Mouse (Mus musculus) liver, adult 2 months (tissue): ENCODE data around the gene 1700037H04Rik. TPM values are rescaled to one million over a fixed set of nuclear protein-coding genes. Genes with fewer than 3 reads are reported as not detected.
A peak's percentile ranks its signal among the peaks of the same experiment; 100 is the strongest.

Source experiments
- DNase-seq: peaks from one replicate; pipeline ENCODE4 v3.0.0-alpha.2; 2011; ENCODE audit warnings: low read depth, low spot score; ENCODE audit errors: extremely low read depth
- H3K27ac ChIP-seq: fragments of 200-500 bp; replicated peaks from 2 replicates; pipeline ENCODE4 v1.5.1; 2012; ENCODE audit warnings: low read depth, mild to moderate bottlenecking, control low read depth, inconsistent platforms, low read length; ENCODE audit not compliant: insufficient read depth
- H3K27me3 ChIP-seq: fragments of 200-500 bp; 2 replicates; pipeline ENCODE4 v1.6.1; 2012; ENCODE audit warnings: mild to moderate bottlenecking, moderate library complexity, low read length, inconsistent platforms; ENCODE audit not compliant: control insufficient read depth, insufficient read depth
- H3K36me3 ChIP-seq: fragments of 200-500 bp; 2 replicates; pipeline ENCODE4 v1.6.1; 2012; ENCODE audit warnings: low read length, inconsistent platforms; ENCODE audit not compliant: control insufficient read depth, insufficient read depth
- H3K4me1 ChIP-seq: fragments of 200-500 bp; 2 replicates; pipeline ENCODE4 v1.6.1; 2011; ENCODE audit warnings: low read length; ENCODE audit not compliant: control insufficient read depth, insufficient read depth
- H3K4me3 ChIP-seq: fragments of 200-500 bp; 2 replicates; pipeline ENCODE4 v1.5.1; 2011; ENCODE audit warnings: low read depth, mild to moderate bottlenecking, control low read depth, low read length, moderate library complexity; ENCODE audit not compliant: insufficient read depth
- H3K79me2 ChIP-seq: fragments of 200-500 bp; 2 replicates; pipeline ENCODE4 v1.6.1; 2012; ENCODE audit warnings: inconsistent platforms, mild to moderate bottlenecking, low read length, moderate library complexity; ENCODE audit not compliant: control insufficient read depth, insufficient read depth
- H3K9ac ChIP-seq: fragments of 200-500 bp; 2 replicates; pipeline ENCODE4 v1.6.1; 2012; ENCODE audit warnings: low read depth, mild to moderate bottlenecking, control low read depth, inconsistent platforms, low read length
- CTCF ChIP-seq: fragments of 200-500 bp; IDR thresholded peaks from 2 replicates; pipeline ENCODE4 v1.5.1; 2011; ENCODE audit warnings: low read depth, low read length, control low read depth
- POLR2A ChIP-seq: fragments of 200-500 bp; IDR thresholded peaks from 2 replicates; pipeline ENCODE4 v1.6.1; 2011; ENCODE audit warnings: low read length, control low read depth; ENCODE audit not compliant: insufficient read depth; ENCODE audit errors: extremely low read depth
- WGBS: fragments of 180-500 bp; shearing (Covaris S2); methylation state at CpG from one replicate; pipeline ENCODE4 v1.1.7; 2018; 5-methylcytosine and 5-hydroxymethylcytosine counted together
- polyA plus RNA-seq: library from polyadenylated mRNA; depleted of rRNA; stranded (reverse); fragments of >200 nt; gene quantifications from 2 replicates; pipeline ENCODE4 v1.2.3, GENCODE M21; 2012
- total RNA-seq: library from RNA; depleted of rRNA; stranded (reverse); fragments of >200 nt; gene quantifications from 2 replicates; pipeline ENCODE4 v1.2.3, GENCODE M21; 2014

The 1700037H04Rik gene
- total and polyA plus RNA-seq, 2 experiments, result 3.4 to 16.6 TPM

- H3K4me3 ChIP-seq, result no peak overlapping the region
- H3K36me3 ChIP-seq, result no peaks in the 10 kb centered on the region
- H3K27ac ChIP-seq, result peak overlapping the region; percentile 80
- peaks cover 18% of the 10 kb centered on the region for H3K79me2 ChIP-seq
- H3K9ac ChIP-seq, result no peak overlapping the region
- no peaks in the 10 kb centered on the region for H3K27me3 ChIP-seq
- WGBS, result 53% methylated on average over 1 of the region's 1 CpGs
- TF ChIP-seq POLR2A (no peak), CTCF (no peak)
- peak; percentile 55 for DNase-seq
- H3K4me1 ChIP-seq, result peaks cover 24% of the 10 kb centered on the region
Measured at GRCm38 (mm10) chr2:131175945-131176309, 16.0 kb upstream of the 1700037H04Rik start.

- Histone ChIP-seq H3K9ac (no peak overlapping the region), H3K27ac (peak overlapping the region; percentile 80; the same call in 1 of the 2 replicates)
Measured at GRCm38 (mm10) chr2:131175286-131175944, 15.5 kb upstream of the 1700037H04Rik start.

GRCm38 (mm10) chr2:131174700-131175099 lies 14.8 kb upstream of the 1700037H04Rik start:
- H3K4me1 ChIP-seq, result peaks cover 24% of the 10 kb centered on the region
- 5% methylated on average over 11 of the region's 11 CpGs for WGBS

More at GRCm38 (mm10) chr2:131175286-131175944, 15.5 kb upstream of the 1700037H04Rik start:
- Histone ChIP-seq H3K27me3 (no peaks in the 10 kb centered on the region), H3K4me1 (peaks cover 24% of the 10 kb centered on the region), H3K79me2 (peaks cover 18% of the 10 kb centered on the region), H3K4me3 (no peak overlapping the region), H3K36me3 (no peaks in the 10 kb centered on the region)
- no peak for DNase-seq
- WGBS, result 74% methylated on average over 3 of the region's 3 CpGs
- no peak for TF ChIP-seq POLR2A

GRCm38 (mm10) chr2:131172322-131172721 lies 12.4 kb upstream of the 1700037H04Rik start:
- H3K27me3 ChIP-seq, result no peaks in the 10 kb centered on the region
- H3K4me1 ChIP-seq, result peaks cover 10% of the 10 kb centered on the region
- no peak overlapping the region for H3K4me3 ChIP-seq
- TF ChIP-seq POLR2A (no peak), CTCF (no peak)
- no peaks in the 10 kb centered on the region for H3K36me3 ChIP-seq
- DNase-seq, result no peak
- H3K9ac ChIP-seq, result no peak overlapping the region
- H3K27ac ChIP-seq, result no peak overlapping the region
- no peaks in the 10 kb centered on the region for H3K79me2 ChIP-seq
- WGBS, result 67% methylated on average over 9 of the region's 9 CpGs

More at GRCm38 (mm10) chr2:131174700-131175099, 14.8 kb upstream of the 1700037H04Rik start:
- Histone ChIP-seq H3K4me3 (peak overlapping the region; percentile 69), H3K9ac (peak overlapping the region; percentile 63), H3K36me3 (no peaks in the 10 kb centered on the region), H3K27me3 (no peaks in the 10 kb centered on the region), H3K27ac (no peak overlapping the region), H3K79me2 (peaks cover 18% of the 10 kb centered on the region)
- TF ChIP-seq POLR2A, result no peak
- TF ChIP-seq CTCF, result no peak
- DNase-seq, result peak; percentile 82

- H3K27ac ChIP-seq, result no peak overlapping the region
- 21% methylated on average over 43 of the region's 43 CpGs for WGBS
- no peak for DNase-seq
- TF ChIP-seq POLR2A, result no peak
- TF ChIP-seq CTCF, result no peak; the same call in 1 of the 2 replicates
- H3K4me1 ChIP-seq, result peaks cover 6% of the 10 kb centered on the region
- H3K36me3 ChIP-seq, result no peaks in the 10 kb centered on the region
- no peaks in the 10 kb centered on the region for H3K79me2 ChIP-seq
- H3K4me3 ChIP-seq, result peak overlapping the region; percentile 1; the same call in 1 of the 2 replicates
- no peak overlapping the region for H3K9ac ChIP-seq
- H3K27me3 ChIP-seq, result no peaks in the 10 kb centered on the region
Measured at GRCm38 (mm10) chr2:131171401-131172104, 11.7 kb upstream of the 1700037H04Rik start.

- TF ChIP-seq POLR2A (no peak), CTCF (no peak)
- Histone ChIP-seq H3K36me3 (no peaks in the 10 kb centered on the region), H3K79me2 (no peaks in the 10 kb centered on the region), H3K27ac (no peak overlapping the region), H3K9ac (no peak overlapping the region), H3K4me1 (peaks cover 3% of the 10 kb centered on the region; the same call in 1 of the 2 replicates), H3K4me3 (no peak overlapping the region), H3K27me3 (no peaks in the 10 kb centered on the region)
- DNase-seq, result no peak
- 46% methylated on average over 9 of the region's 9 CpGs for WGBS
Measured at GRCm38 (mm10) chr2:131170936-131171335, 11.1 kb upstream of the 1700037H04Rik start.
